Mouse (Mus musculus) erythroblast, adult 5-6 weeks (primary cell): Measurements from ENCODE around the gene Gipc3. TPM values are rescaled to one million over a fixed set of nuclear protein-coding genes. Genes with fewer than 3 reads are reported as not detected.

Experiments used
- ATAC-seq: replicated peaks from 2 replicates; pipeline ENCODE4 v1.8.0; 2016; ENCODE audit warnings: moderate number of reproducible peaks, mild to moderate bottlenecking, moderate TSS enrichment, inconsistent platforms; ENCODE audit not compliant: poor library complexity, low FRiP score, severe bottlenecking
- total RNA-seq, 2 experiments: library from RNA; stranded (forward) in 1 of 2; stranded (reverse) in 1 of 2; fragments of 150-400 nt in 1 of 2; fragments of 200-764, 138-1000 nt in 1 of 2; gene quantifications; 2 replicates each; pipeline versions ENCODE4 v1.2.3 to v1.2.4; 2015 to 2017; ENCODE audit warnings: low replicate concordance in 2 of 2

Gipc3 gene
- not detected in 2 replicates for total RNA-seq (2015; ENCODE audit: low replicate concordance)
- total RNA-seq (2017; ENCODE audit: low replicate concordance), result not detected in 2 replicates

DNA sequence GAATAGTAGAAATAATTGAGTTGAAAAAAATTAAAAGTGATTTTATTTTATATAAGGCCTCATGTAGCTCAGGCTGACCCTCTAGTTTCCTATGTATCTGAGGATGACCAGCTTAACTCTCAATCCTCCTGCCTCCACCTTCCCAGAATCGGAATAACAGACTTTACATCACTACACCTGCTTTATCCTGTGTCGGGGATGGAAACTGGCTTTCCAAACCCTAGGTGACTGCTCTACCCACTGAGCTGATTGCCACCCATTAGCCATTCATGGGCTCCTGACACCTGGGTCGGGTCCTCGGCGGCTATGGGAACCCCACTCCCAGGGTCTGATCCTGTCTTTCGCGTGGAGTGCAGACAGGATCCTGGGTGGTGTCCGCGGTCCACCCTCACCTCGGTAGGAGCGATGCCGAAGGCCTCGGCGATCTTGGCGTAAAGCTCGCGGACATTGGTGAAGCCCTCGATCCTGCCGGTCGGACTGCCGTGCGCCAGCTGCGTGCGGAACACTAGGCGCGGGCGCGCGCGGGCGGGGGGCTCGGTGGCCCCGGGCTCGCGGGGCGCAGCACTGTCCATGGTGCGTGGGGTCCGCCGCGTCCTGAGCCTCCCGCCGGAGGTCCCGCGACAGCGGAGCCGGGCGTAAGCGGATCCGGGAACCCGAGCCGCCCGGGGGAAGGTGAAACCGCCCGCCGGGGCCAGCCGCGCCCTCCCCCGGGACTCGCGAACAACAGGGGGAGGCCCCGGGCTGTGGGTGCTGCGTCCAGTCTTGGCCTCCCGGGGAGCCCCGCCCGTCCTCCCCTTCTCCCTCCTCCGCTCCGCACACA is at the start of gene Gipc3:
Gipc3 (minus strand) TSS at position 581 of the 820 bp plus-strand sequence.
- ATAC-seq, result no peak

GRCm38 (mm10) chr10:81392781-81393185 is 49.7 kb upstream of the Gipc3 start, which contains the start of gene Smim24:
Gene Smim24, plus strand, starts transcription at chr10:81393051.
- ATAC-seq, result no peak

DNA sequence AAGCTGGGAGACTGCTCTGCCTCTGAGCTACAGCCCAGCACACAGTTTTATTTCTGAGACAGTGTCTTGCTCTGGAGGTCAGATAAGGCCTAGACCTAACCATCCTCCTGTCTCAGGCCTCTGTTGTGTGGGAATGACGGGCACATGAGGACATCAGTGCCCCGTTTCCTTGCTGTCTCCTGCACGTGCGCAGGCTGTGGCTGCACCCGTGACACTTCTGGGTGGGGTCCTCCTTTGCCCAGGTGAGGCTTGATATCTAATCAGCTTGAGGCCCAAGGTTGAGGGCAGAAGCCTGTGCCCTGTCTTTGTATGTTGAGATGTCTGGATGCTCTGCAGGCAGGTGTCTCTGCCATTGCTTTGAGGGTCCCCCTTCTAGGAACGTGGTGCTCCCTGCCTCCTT is 49.2 kb upstream of the Gipc3 start:
- no peak for ATAC-seq

DNA sequence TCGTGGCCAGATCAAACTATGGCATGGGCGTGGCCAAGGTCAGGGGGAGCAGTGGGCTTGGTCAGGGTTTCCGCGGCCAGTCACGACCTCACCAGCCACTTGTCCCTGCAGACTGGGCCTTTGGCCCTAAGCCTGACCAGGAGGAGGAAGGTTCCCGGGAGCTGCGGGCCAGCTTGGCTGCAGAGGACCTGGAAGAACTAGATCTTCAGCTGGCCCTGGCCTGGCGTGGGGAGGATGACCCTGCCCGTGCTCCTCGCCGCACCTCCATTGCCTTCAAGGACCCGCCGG is 47.6 kb upstream of the Gipc3 start:
- no peak for ATAC-seq

GRCm38 (mm10) chr10:81389801-81390677 is 47.0 kb upstream of the Gipc3 start:
- peak; percentile 48 for ATAC-seq

DNA sequence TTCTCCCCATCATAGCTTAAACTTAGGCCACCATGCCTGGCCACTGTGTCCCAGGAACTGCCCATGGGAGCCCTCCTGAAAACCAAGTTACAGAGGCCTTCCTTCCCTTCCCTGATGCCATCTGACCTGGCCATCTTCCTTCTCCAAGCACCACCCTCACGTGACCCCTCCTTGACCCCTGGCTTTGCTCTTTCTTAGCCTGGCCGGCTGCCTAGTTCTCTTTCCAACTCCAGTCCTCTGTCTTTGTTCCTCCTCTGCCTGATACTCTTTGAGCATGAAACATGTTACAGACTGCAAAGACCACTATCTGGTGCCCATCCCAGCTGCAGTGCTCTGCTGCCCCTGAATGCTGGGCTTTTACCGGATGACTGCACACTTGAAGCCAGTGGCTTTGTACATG is 46.3 kb upstream of the Gipc3 start:
- no peak; the same call in 1 of the 2 replicates for ATAC-seq

GRCm38 (mm10) chr10:81388505-81389055 is 45.5 kb upstream of the Gipc3 start, which contains the start of gene Gm48552:
Gene Gm48552, plus strand, starts transcription at chr10:81389005.
- no peak for ATAC-seq

DNA sequence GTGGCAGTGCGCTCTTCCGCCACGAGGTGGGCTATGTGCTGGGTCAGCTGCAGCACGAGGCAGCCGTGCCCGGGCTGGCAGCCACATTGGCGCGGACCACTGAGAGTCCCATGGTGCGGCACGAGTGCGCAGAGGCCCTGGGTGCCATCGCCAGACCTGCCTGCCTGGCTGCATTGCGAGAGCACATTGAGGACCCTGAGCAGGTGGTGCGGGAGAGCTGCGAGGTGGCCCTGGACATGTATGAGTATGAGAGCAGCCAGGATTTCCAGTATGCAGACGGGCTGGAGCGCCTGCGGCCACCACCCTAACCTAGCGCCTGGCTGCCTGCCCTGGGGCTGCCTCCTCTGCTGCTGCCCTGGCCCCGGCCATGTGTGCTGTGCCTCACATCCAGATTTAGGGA is 44.6 kb upstream of the Gipc3 start:
- no peak for ATAC-seq

GRCm38 (mm10) chr10:81385603-81386306 is 42.7 kb upstream of the Gipc3 start:
- no peak for ATAC-seq

DNA sequence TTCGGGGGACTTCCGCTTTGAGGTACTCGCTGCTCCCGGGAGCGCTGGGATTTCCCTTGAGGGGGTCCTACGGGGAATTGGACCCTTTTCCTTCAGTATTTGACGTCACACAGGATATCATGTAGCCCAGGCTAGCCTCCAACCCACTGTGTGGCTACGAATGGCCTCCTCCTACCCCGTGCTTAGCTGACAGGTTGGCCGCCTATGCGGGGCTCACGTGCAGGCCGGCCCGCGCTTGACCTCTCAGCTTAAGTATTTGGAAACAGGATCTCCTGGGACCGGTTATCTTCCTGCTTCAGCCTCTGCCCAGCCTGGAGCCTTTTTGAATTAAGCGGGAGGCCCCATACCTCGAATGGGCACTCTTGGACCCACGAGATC is 41.5 kb upstream of the Gipc3 start:
- no peak for ATAC-seq

DNA sequence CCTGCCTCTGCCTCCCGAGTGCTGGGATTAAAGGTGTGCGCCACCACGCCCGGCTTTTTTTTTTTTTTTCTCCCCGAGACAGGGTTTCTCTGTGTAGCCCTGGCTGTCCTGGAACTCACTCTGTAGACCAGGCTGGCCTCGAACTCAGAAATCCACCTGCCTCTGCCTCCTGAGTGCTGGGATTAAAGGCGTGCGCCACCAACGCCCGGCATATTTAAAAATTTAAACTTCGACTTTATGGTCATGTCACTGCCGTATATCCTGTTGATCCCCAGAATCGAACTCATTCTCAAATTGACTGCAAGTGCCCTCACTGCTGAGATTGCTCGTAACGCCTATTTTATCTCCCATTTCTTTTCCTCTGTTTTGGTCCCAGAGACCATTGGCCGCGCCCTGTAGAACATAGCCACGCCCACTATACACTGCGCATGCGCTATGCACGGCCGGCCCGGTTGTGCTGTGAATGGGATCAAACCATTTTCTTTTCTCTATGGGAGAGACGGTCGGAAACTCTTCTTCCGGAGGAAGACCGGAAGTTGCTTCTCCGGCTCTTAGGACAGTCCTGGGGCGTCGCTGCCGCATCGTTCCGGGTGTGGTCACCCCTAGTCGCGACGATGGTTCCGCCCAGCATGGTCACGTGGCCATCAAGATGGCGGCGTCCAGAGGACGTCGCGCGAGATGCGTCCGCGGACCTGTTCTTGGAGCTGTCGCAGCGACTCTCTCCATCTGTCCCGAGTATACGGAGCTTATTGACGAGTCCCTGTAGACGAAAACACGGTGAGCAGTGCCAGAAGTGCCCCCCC is 40.9 kb upstream of the Gipc3 start, which contains the start of the genes Dohh and Gm48551:
Dohh (plus strand) TSS at position 627 of the 803 bp plus-strand sequence.
Gm48551 (plus strand) TSS at position 665 of the 803 bp plus-strand sequence.
- ATAC-seq, result peak; percentile 65

GRCm38 (mm10) chr10:81382039-81382438 is 39.0 kb upstream of the Gipc3 start:
- peak; percentile 54 for ATAC-seq

- no peak for ATAC-seq
These were observed 36.8 kb upstream of the Gipc3 start for GRCm38 (mm10) chr10:81379809-81380378.

- ATAC-seq, result no peak
These were observed 36.1 kb upstream of the Gipc3 start for GRCm38 (mm10) chr10:81379183-81379553.

DNA sequence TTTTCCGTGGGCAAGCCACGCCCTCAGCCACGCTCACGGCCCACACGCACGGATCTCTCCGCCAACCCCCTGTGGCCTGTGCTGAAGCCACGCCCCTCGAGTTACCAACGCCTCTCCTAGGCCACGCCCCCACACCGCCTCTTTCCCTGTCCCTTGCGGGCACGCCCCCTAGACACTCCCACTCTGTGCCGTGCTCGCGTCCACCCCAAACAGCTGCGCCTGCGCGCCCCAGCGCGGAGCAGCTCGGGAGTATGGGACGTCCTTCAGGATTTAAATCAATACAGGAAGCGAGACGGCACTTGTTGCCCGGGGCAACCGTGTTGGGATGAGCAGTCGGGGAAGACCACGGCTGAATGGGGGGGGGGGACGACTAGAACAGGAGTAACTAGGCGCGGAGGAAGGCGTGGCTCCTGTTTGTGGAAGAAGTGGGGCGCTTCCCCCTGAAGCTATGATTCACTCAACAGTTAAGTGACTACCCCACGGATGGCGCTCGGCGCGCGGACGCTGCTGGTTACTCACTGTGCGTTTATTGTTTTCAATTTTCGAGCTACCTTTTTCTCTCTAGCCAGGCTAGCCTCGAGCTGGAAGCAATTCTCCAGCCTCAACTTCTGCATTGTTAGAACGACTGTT is 35.6 kb upstream of the Gipc3 start:
- peak; percentile 61 for ATAC-seq

GRCm38 (mm10) chr10:81377793-81378552 is 34.9 kb upstream of the Gipc3 start, which contains the start of gene Fzr1:
Gene Fzr1, minus strand, starts transcription at chr10:81378516.
- no peak for ATAC-seq

- no peak for ATAC-seq
These were observed 34.2 kb upstream of the Gipc3 start for GRCm38 (mm10) chr10:81377362-81377664.
